Mouse (Mus musculus): ENCODE measurements around the gene Tmem121b. TPM values are rescaled to one million over a fixed set of nuclear protein-coding genes. Genes with fewer than 3 reads are reported as not detected.

The Tmem121b gene
- polyA plus RNA-seq, 1 experiment: not detected

DNA sequence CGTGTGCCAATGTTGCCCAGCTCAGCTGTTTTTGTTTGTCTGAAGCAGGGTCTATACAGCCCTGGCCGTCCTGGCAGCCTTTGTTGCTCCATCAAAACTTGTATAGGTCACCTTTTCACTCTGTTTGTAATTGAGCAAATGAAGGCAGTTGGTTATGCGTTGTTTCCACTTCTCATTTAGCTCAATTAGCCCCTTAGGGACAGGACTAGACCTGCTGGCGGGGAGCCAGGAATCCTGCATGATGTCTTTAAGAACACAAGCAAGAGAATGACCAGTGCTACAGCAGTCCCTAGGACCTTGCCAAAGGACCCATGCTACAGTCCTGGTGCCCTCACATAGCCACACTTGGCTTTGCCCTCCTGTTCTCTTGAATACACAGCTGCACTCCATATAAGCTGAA is 11.9 kb upstream of the Tmem121b start:
- peaks cover 4% of the 10 kb centered on the region for H3K4me1 ChIP-seq (ENCODE audit: control insufficient read depth, insufficient read depth, low read length)
- no peaks in the 10 kb centered on the region for H3K36me3 ChIP-seq (ENCODE audit: control insufficient read depth, insufficient read depth, low read length, poor library complexity, severe bottlenecking)
- H3K27me3 ChIP-seq (ENCODE audit: control insufficient read depth, insufficient read depth, low read length, poor library complexity, severe bottlenecking): no peaks in the 10 kb centered on the region
- no peaks in the 10 kb centered on the region for H3K9me3 ChIP-seq (replicated peaks; ENCODE audit: control insufficient read depth, insufficient read depth, low read length, poor library complexity, severe bottlenecking)
- no peak overlapping the region for H3K4me3 ChIP-seq (ENCODE audit: low read depth, low read length)
- no peak overlapping the region for H3K9ac ChIP-seq (ENCODE audit: low read depth, poor library complexity, severe bottlenecking)
- TF ChIP-seq POLR2A (IDR thresholded peaks at IDR 0.05; ENCODE audit: insufficient read depth, low read length) (no peak), EP300 (IDR thresholded peaks at IDR 0.05; ENCODE audit: insufficient read depth, low read depth, low read length) (no peak), CTCF (IDR thresholded peaks at IDR 0.05; ENCODE audit: low read depth, low read length) (no peak)
- no peak overlapping the region for H3K27ac ChIP-seq (ENCODE audit: insufficient read depth, low read length)

DNA sequence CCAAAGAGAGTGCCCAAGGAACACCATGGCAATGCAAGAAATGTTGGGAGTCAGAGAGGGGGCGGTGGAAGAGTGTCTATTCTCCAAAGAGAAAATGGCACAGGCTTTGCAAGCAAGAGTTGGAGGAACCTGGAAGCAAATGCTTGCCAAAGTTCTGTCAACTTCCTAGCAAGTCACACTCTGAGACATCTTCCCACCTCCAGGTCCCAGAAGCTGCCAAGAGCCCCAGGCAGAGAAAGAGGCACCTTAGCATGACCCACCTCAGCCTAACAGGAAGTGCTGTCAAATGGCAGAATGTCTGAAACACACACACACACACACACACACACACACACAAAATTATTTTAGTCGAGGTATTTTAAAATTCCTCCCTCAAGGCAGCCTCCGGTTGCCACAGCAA is 10.4 kb upstream of the Tmem121b start:
- no peak overlapping the region for H3K4me3 ChIP-seq (ENCODE audit: low read depth, low read length)
- H3K4me1 ChIP-seq (ENCODE audit: control insufficient read depth, insufficient read depth, low read length): peaks cover 2% of the 10 kb centered on the region
- H3K9me3 ChIP-seq (replicated peaks; ENCODE audit: control insufficient read depth, insufficient read depth, low read length, poor library complexity, severe bottlenecking): no peaks in the 10 kb centered on the region
- no peaks in the 10 kb centered on the region for H3K36me3 ChIP-seq (ENCODE audit: control insufficient read depth, insufficient read depth, low read length, poor library complexity, severe bottlenecking)
- H3K9ac ChIP-seq (ENCODE audit: low read depth, poor library complexity, severe bottlenecking): no peak overlapping the region
- no peak overlapping the region for H3K27ac ChIP-seq (ENCODE audit: insufficient read depth, low read length)
- H3K27me3 ChIP-seq (ENCODE audit: control insufficient read depth, insufficient read depth, low read length, poor library complexity, severe bottlenecking): no peaks in the 10 kb centered on the region
- TF ChIP-seq EP300 (IDR thresholded peaks at IDR 0.05; ENCODE audit: insufficient read depth, low read depth, low read length): no peak
- TF ChIP-seq CTCF (IDR thresholded peaks at IDR 0.05; ENCODE audit: low read depth, low read length): no peak
- TF ChIP-seq POLR2A (IDR thresholded peaks at IDR 0.05; ENCODE audit: insufficient read depth, low read length): no peak

DNA sequence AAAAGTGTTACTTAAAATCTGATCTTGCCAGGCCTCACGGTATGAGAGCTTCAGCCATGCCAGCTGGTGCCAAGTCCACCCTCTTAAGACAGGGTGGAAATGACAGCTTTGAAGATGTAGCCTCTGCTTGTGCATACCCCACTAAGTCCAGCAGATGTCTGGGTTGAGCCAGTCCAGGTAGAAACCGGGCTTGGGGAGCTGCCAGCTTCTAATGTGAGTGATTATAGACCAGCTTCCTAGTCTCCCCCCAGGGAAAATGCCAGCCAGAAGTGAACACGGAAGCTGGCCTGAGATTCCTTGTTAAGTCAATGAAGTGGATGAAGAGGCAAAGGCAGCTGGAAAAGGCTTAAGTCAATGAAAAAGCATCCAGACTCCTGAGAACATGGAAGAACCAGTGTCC is 2.9 kb upstream of the Tmem121b start:
- Histone ChIP-seq H3K27ac (ENCODE audit: insufficient read depth, low read length) (no peak overlapping the region), H3K4me1 (ENCODE audit: control insufficient read depth, insufficient read depth, low read length) (no peaks in the 10 kb centered on the region), H3K9me3 (replicated peaks; ENCODE audit: control insufficient read depth, insufficient read depth, low read length, poor library complexity, severe bottlenecking) (no peaks in the 10 kb centered on the region), H3K4me3 (ENCODE audit: low read depth, low read length) (no peak overlapping the region), H3K27me3 (ENCODE audit: control insufficient read depth, insufficient read depth, low read length, poor library complexity, severe bottlenecking) (peaks cover 13% of the 10 kb centered on the region), H3K9ac (ENCODE audit: low read depth, poor library complexity, severe bottlenecking) (no peak overlapping the region), H3K36me3 (ENCODE audit: control insufficient read depth, insufficient read depth, low read length, poor library complexity, severe bottlenecking) (no peaks in the 10 kb centered on the region)
- TF ChIP-seq POLR2A (IDR thresholded peaks at IDR 0.05; ENCODE audit: insufficient read depth, low read length) (no peak), EP300 (IDR thresholded peaks at IDR 0.05; ENCODE audit: insufficient read depth, low read depth, low read length) (no peak), CTCF (IDR thresholded peaks at IDR 0.05; ENCODE audit: low read depth, low read length) (no peak)

DNA sequence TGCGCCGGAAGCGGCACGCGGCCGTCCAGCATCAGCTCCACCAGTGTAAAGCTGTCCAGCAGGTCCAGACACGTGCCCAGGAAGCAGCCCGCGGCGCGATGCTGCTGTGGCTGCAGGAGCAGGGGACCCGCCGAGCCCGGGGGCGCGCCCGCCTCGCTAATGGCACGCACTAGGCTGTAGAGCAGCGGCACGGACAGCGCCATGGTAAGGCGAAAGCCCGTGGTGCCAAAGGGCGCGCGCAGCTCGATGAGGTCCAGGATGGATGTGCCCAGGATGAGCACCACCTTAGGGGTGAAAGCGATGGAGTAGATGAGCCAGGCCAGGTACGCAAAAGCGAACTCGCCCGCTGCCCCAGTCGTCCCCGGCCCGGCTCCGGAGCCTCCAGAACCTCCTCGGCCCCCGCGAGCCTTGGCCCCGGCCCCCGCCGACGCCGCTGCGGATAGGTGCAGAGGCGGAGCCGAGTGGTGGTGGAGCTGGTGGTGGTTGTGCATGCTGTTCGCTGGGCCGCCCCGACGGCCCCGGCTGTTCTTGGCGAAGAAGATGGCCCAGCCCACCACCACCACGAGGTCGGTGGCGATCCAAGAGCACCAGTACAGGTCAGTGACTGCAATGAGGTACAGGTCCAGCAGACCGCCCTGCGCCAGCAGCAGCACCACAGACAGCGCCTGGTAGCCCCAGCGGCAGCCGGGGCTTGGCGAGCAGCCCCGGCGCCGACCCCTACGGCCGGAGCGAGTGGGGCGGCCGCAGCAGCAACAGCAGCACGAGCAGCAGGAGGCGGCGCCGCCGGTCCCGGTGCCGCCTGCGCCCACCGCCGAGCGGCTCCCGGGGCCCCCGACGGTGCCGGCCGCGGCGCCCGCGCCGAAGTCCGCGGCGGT is 871 bp downstream of the Tmem121b start:
- Histone ChIP-seq H3K27ac (ENCODE audit: insufficient read depth, low read length) (no peak overlapping the region), H3K9me3 (replicated peaks; ENCODE audit: control insufficient read depth, insufficient read depth, low read length, poor library complexity, severe bottlenecking) (no peaks in the 10 kb centered on the region), H3K36me3 (ENCODE audit: control insufficient read depth, insufficient read depth, low read length, poor library complexity, severe bottlenecking) (no peaks in the 10 kb centered on the region), H3K9ac (ENCODE audit: low read depth, poor library complexity, severe bottlenecking) (peak overlapping the region; percentile 74), H3K27me3 (ENCODE audit: control insufficient read depth, insufficient read depth, low read length, poor library complexity, severe bottlenecking) (peaks cover 13% of the 10 kb centered on the region), H3K4me1 (ENCODE audit: control insufficient read depth, insufficient read depth, low read length) (no peaks in the 10 kb centered on the region), H3K4me3 (ENCODE audit: low read depth, low read length) (peak overlapping the region; percentile 35)
- no peak for TF ChIP-seq CTCF (IDR thresholded peaks at IDR 0.05; ENCODE audit: low read depth, low read length)
- TF ChIP-seq EP300 (IDR thresholded peaks at IDR 0.05; ENCODE audit: insufficient read depth, low read depth, low read length): no peak
- no peak for TF ChIP-seq POLR2A (IDR thresholded peaks at IDR 0.05; ENCODE audit: insufficient read depth, low read length)

DNA sequence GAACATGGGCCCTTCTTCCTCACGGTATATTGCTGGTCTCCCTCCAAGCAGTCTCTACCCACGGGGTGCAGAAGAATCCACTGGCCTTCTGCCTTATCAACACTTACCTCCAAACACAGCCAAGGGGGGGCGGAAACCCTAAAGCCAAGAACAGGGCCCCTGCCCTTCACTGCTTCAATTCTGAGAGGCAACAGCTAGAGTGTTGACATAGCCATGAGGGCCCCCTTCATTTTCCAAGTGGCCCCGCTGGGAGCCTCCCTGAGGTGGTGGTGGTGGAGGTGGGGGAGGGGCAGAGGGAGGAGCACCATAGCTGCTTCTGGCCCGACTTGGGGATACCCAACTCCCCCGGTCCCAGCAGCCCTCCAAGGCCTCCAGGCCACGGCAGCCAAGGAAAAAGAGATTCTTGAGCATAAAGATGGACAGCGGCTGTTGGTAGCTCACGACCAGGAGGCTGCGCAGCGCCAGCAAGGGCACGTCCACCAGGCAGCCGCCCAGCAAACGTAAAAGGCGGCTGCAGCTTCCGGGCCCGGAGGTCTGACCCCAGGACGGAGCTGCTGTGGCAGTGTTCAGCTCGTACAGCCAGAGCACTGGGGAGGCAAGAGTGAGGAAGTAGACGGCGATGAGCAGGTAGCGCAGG is 1.6 kb downstream of the Tmem121b start:
- Histone ChIP-seq H3K9ac (ENCODE audit: low read depth, poor library complexity, severe bottlenecking) (no peak overlapping the region), H3K27ac (ENCODE audit: insufficient read depth, low read length) (no peak overlapping the region), H3K4me1 (ENCODE audit: control insufficient read depth, insufficient read depth, low read length) (no peaks in the 10 kb centered on the region), H3K36me3 (ENCODE audit: control insufficient read depth, insufficient read depth, low read length, poor library complexity, severe bottlenecking) (no peaks in the 10 kb centered on the region), H3K4me3 (ENCODE audit: low read depth, low read length) (peak overlapping the region; percentile 35), H3K9me3 (replicated peaks; ENCODE audit: control insufficient read depth, insufficient read depth, low read length, poor library complexity, severe bottlenecking) (no peaks in the 10 kb centered on the region), H3K27me3 (ENCODE audit: control insufficient read depth, insufficient read depth, low read length, poor library complexity, severe bottlenecking) (peaks cover 13% of the 10 kb centered on the region)
- TF ChIP-seq CTCF (IDR thresholded peaks at IDR 0.05; ENCODE audit: low read depth, low read length): no peak
- TF ChIP-seq POLR2A (IDR thresholded peaks at IDR 0.05; ENCODE audit: insufficient read depth, low read length): no peak
- no peak for TF ChIP-seq EP300 (IDR thresholded peaks at IDR 0.05; ENCODE audit: insufficient read depth, low read depth, low read length)

DNA sequence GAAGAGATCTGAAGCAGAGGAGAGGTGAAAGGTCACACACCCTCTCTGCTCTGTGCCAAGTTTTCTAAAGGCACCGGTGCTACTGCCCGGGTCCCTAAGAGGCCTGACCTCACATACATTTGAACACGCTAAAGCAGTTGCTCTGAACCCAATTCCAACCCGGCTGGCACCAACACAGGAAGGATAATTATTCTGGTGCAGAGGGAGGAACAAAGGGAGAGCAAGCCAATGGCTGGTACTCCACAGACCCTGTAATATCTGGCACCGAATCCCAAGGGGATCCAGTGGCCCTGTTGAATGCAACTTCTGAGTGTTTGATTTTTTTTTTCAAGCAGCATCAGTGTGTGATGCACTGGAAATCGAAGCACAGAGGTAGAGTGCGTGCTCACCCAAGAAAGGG is 2.5 kb downstream of the Tmem121b start:
- no peak overlapping the region for H3K27ac ChIP-seq (ENCODE audit: insufficient read depth, low read length)
- no peak overlapping the region for H3K9ac ChIP-seq (ENCODE audit: low read depth, poor library complexity, severe bottlenecking)
- no peak overlapping the region for H3K4me3 ChIP-seq (ENCODE audit: low read depth, low read length)
- H3K27me3 ChIP-seq (ENCODE audit: control insufficient read depth, insufficient read depth, low read length, poor library complexity, severe bottlenecking): peaks cover 13% of the 10 kb centered on the region
- H3K9me3 ChIP-seq (replicated peaks; ENCODE audit: control insufficient read depth, insufficient read depth, low read length, poor library complexity, severe bottlenecking): no peaks in the 10 kb centered on the region
- H3K4me1 ChIP-seq (ENCODE audit: control insufficient read depth, insufficient read depth, low read length): no peaks in the 10 kb centered on the region
- no peaks in the 10 kb centered on the region for H3K36me3 ChIP-seq (ENCODE audit: control insufficient read depth, insufficient read depth, low read length, poor library complexity, severe bottlenecking)
- no peak for TF ChIP-seq POLR2A (IDR thresholded peaks at IDR 0.05; ENCODE audit: insufficient read depth, low read length)

All from ES-Bruce4 (cell line).